Mouse (Mus musculus) MEL (cell line): ENCODE measurements around the gene Arhgap29.

Experiments used
- CHD2 ChIP-seq: IDR thresholded peaks from 2 replicates; pipeline ENCODE4 v1.6.1; 2011; ENCODE audit warnings: low read length, improper control_type of control experiment
- POLR2A ChIP-seq, 2 experiments: IDR thresholded peaks; 2 replicates each; pipeline ENCODE4 v1.6.1; 2011 to 2012; ENCODE audit warnings: low read length in 2 of 2, mild to moderate bottlenecking in 2 of 2, control low read depth in 1 of 2, improper control_type of control experiment in 1 of 2, low read depth in 1 of 2, moderate library complexity in 1 of 2; ENCODE audit not compliant: control insufficient read depth in 1 of 2, insufficient read depth in 1 of 2, poor library complexity in 1 of 2

DNA sequence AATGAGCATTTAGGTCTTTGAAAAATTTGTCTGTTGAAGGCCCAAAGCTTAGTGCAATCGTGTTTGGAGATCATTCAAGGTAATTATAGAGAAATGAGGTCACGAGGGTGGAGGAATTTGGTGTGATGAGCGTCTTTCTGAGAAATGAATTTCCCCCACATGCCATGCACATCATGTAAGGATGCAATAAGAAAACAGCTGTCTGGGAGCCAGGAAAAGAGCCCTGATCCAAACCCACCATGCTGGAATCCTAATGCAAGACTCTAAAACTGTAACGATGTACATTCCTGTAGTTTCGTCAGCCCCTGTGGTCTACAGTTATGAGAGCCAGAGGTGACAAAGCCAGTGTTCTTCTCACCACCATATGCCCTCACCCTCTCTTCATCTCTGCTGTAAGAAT lies 32.4 kb upstream of the Arhgap29 start:
- no peak for TF ChIP-seq CHD2
- no peak for TF ChIP-seq POLR2A (IDR thresholded peaks at IDR 0.05; ENCODE audit: control insufficient read depth in 1 of 2, insufficient read depth in 1 of 2, low read depth in 1 of 2, low read length in 2 of 2, poor library complexity in 1 of 2)
